Mouse (Mus musculus) heart, embryonic 12.5 days (tissue): ENCODE measurements at regions not wholly inside any gene's neighbourhood (a gene's known extent, or its start where the extent isn't known, plus 50 kb on each side); places are given as distances from the start of the nearest gene placed in this dataset.

Experiments
- ATAC-seq: fragments of 200-750 bp; cut with Nextera tagmentation; 2 replicates; pipeline ENCODE4 v1.8.0; 2017; ENCODE audit warnings: moderate TSS enrichment, moderate library complexity; ENCODE audit not compliant: insufficient number of reproducible peaks, low FRiP score
- H3K27ac ChIP-seq: fragments of 300-500 bp; sonication (generic); 2 replicates; pipeline ENCODE4 v1.5.1; 2016; ENCODE audit warnings: mild to moderate bottlenecking, moderate library complexity; ENCODE audit not compliant: poor library complexity, severe bottlenecking
- H3K27me3 ChIP-seq: fragments of 300-500 bp; sonication (generic); replicated peaks from 2 replicates; pipeline ENCODE4 v1.6.1; 2016; ENCODE audit warnings: mild to moderate bottlenecking, moderate library complexity
- H3K36me3 ChIP-seq: fragments of 300-500 bp; sonication (generic); 2 replicates; pipeline ENCODE4 v1.6.1; 2016; ENCODE audit warnings: mild to moderate bottlenecking, moderate library complexity
- H3K4me1 ChIP-seq: fragments of 300-500 bp; sonication (generic); replicated peaks from 2 replicates; pipeline ENCODE4 v1.6.1; 2016; ENCODE audit warnings: mild to moderate bottlenecking
- H3K4me2 ChIP-seq: fragments of 300-500 bp; sonication (generic); 2 replicates; pipeline ENCODE4 v1.6.1; 2016; ENCODE audit warnings: mild to moderate bottlenecking, moderate library complexity
- H3K4me3 ChIP-seq: fragments of 300-500 bp; sonication (generic); 2 replicates; pipeline ENCODE4 v1.5.1; 2016; ENCODE audit warnings: mild to moderate bottlenecking
- H3K9ac ChIP-seq: fragments of 300-500 bp; sonication (generic); 2 replicates; pipeline ENCODE4 v1.6.1; 2016; ENCODE audit warnings: mild to moderate bottlenecking, moderate library complexity
- H3K9me3 ChIP-seq: fragments of 300-500 bp; sonication (generic); replicated peaks from 2 replicates; pipeline ENCODE4 v1.6.1; 2016; ENCODE audit warnings: mild to moderate bottlenecking, moderate library complexity
- WGBS: fragments of 180-500 bp; shearing (Covaris S2); methylation state at CpG from one replicate; pipeline ENCODE4 v1.1.7; 2016; 5-methylcytosine and 5-hydroxymethylcytosine counted together

- Histone ChIP-seq H3K4me1 (no peaks in the 10 kb centered on the region), H3K27me3 (no peaks in the 10 kb centered on the region; the same call in 1 of the 2 replicates), H3K4me2 (no peak overlapping the region), H3K9ac (no peak overlapping the region), H3K36me3 (no peaks in the 10 kb centered on the region), H3K4me3 (no peak overlapping the region), H3K9me3 (no peaks in the 10 kb centered on the region), H3K27ac (no peak overlapping the region)
- WGBS: 77% methylated on average over 2 of the region's 2 CpGs
- no peak for ATAC-seq
Observed at GRCm38 (mm10) chr12:110002717-110003116, 276.2 kb upstream of the Dio3 start.

GRCm38 (mm10) chr12:110009136-110009535 is 269.7 kb upstream of the Dio3 start:
- 44% methylated on average over 4 of the region's 4 CpGs for WGBS
- no peak overlapping the region for H3K4me2 ChIP-seq
- no peaks in the 10 kb centered on the region for H3K9me3 ChIP-seq
- no peak overlapping the region for H3K4me3 ChIP-seq
- no peaks in the 10 kb centered on the region for H3K36me3 ChIP-seq
- H3K9ac ChIP-seq: no peak overlapping the region
- ATAC-seq: no peak
- H3K27me3 ChIP-seq: peaks cover 3% of the 10 kb centered on the region; the same call in 1 of the 2 replicates
- no peaks in the 10 kb centered on the region for H3K4me1 ChIP-seq
- H3K27ac ChIP-seq: no peak overlapping the region

GRCm38 (mm10) chr12:110020541-110021470 is 258.1 kb upstream of the Dio3 start:
- WGBS: 50% methylated on average over 19 of the region's 19 CpGs
- H3K4me3 ChIP-seq: no peak overlapping the region
- ATAC-seq: no peak
- no peak overlapping the region for H3K4me2 ChIP-seq
- 0 out of 2 replicates have a peak, but pooled peaks cover 9% of the 10 kb centered on the region for H3K27me3 ChIP-seq
- no peak overlapping the region for H3K27ac ChIP-seq
- H3K9me3 ChIP-seq: no peaks in the 10 kb centered on the region
- no peaks in the 10 kb centered on the region for H3K4me1 ChIP-seq
- no peaks in the 10 kb centered on the region for H3K36me3 ChIP-seq
- H3K9ac ChIP-seq: no peak overlapping the region

- Histone ChIP-seq H3K4me1 (no peaks in the 10 kb centered on the region), H3K27me3 (0 out of 2 replicates have a peak, but pooled peaks cover 13% of the 10 kb centered on the region), H3K4me3 (no peak overlapping the region), H3K9me3 (no peaks in the 10 kb centered on the region), H3K27ac (no peak overlapping the region), H3K4me2 (no peak overlapping the region), H3K9ac (no peak overlapping the region), H3K36me3 (no peaks in the 10 kb centered on the region)
- no peak for ATAC-seq
- WGBS: 68% methylated on average over 12 of the region's 12 CpGs
Observed at GRCm38 (mm10) chr12:110021690-110022089, 257.2 kb upstream of the Dio3 start.

GRCm38 (mm10) chr12:110022631-110023030 is 256.2 kb upstream of the Dio3 start:
- Histone ChIP-seq H3K4me1 (no peaks in the 10 kb centered on the region), H3K9me3 (no peaks in the 10 kb centered on the region), H3K27me3 (0 out of 2 replicates have a peak, but pooled peaks cover 13% of the 10 kb centered on the region), H3K4me2 (no peak overlapping the region), H3K4me3 (no peak overlapping the region), H3K27ac (no peak overlapping the region), H3K9ac (no peak overlapping the region), H3K36me3 (no peaks in the 10 kb centered on the region)
- WGBS: 73% methylated on average over 6 of the region's 6 CpGs
- ATAC-seq: no peak

- H3K9me3 ChIP-seq: no peaks in the 10 kb centered on the region
- WGBS: 71% methylated on average over 11 of the region's 11 CpGs
- H3K4me3 ChIP-seq: no peak overlapping the region
- no peak overlapping the region for H3K9ac ChIP-seq
- H3K27ac ChIP-seq: no peak overlapping the region
- no peak overlapping the region for H3K4me2 ChIP-seq
- 0 out of 2 replicates have a peak, but pooled peaks cover 13% of the 10 kb centered on the region for H3K27me3 ChIP-seq
- H3K36me3 ChIP-seq: no peaks in the 10 kb centered on the region
- ATAC-seq: no peak
- H3K4me1 ChIP-seq: no peaks in the 10 kb centered on the region
Observed at GRCm38 (mm10) chr12:110023192-110024101, 255.4 kb upstream of the Dio3 start.

- Histone ChIP-seq H3K4me1 (no peaks in the 10 kb centered on the region), H3K4me3 (no peak overlapping the region), H3K9me3 (no peaks in the 10 kb centered on the region), H3K27ac (no peak overlapping the region), H3K27me3 (0 out of 2 replicates have a peak, but pooled peaks cover 13% of the 10 kb centered on the region), H3K4me2 (no peak overlapping the region), H3K9ac (no peak overlapping the region), H3K36me3 (no peaks in the 10 kb centered on the region)
- 81% methylated on average over 9 of the region's 9 CpGs for WGBS
- no peak for ATAC-seq
Observed at GRCm38 (mm10) chr12:110024295-110024694, 254.6 kb upstream of the Dio3 start.

- Histone ChIP-seq H3K9me3 (no peaks in the 10 kb centered on the region), H3K4me3 (no peak overlapping the region), H3K36me3 (no peaks in the 10 kb centered on the region), H3K4me1 (no peaks in the 10 kb centered on the region), H3K27me3 (0 out of 2 replicates have a peak, but pooled peaks cover 13% of the 10 kb centered on the region), H3K4me2 (no peak overlapping the region), H3K27ac (no peak overlapping the region), H3K9ac (no peak overlapping the region)
- WGBS: 83% methylated on average over 7 of the region's 7 CpGs
- no peak for ATAC-seq
Observed at GRCm38 (mm10) chr12:110025171-110025570, 253.7 kb upstream of the Dio3 start.

GRCm38 (mm10) chr12:110026033-110026750 is 252.7 kb upstream of the Dio3 start:
- Histone ChIP-seq H3K9ac (no peak overlapping the region), H3K4me2 (no peak overlapping the region), H3K36me3 (no peaks in the 10 kb centered on the region), H3K9me3 (no peaks in the 10 kb centered on the region), H3K27ac (no peak overlapping the region), H3K4me1 (no peaks in the 10 kb centered on the region), H3K4me3 (no peak overlapping the region), H3K27me3 (0 out of 2 replicates have a peak, but pooled peaks cover 13% of the 10 kb centered on the region)
- ATAC-seq: no peak
- WGBS: 72% methylated on average over 11 of the region's 11 CpGs

- H3K27ac ChIP-seq: no peak overlapping the region
- H3K9me3 ChIP-seq: 0 out of 2 replicates have a peak, but pooled peaks cover 4% of the 10 kb centered on the region
- WGBS: 64% methylated on average over 6 of the region's 6 CpGs
- no peak for ATAC-seq
- H3K9ac ChIP-seq: no peak overlapping the region
- no peaks in the 10 kb centered on the region for H3K4me1 ChIP-seq
- H3K27me3 ChIP-seq: 0 out of 2 replicates have a peak, but pooled peaks cover 13% of the 10 kb centered on the region
- H3K4me2 ChIP-seq: no peak overlapping the region
- H3K4me3 ChIP-seq: no peak overlapping the region
- no peaks in the 10 kb centered on the region for H3K36me3 ChIP-seq
Observed at GRCm38 (mm10) chr12:110027345-110027744, 251.5 kb upstream of the Dio3 start.
